Mouse (Mus musculus): ENCODE measurements around the gene Ranbp9.

- TF ChIP-seq CTCF (IDR thresholded peaks at IDR 0.05; ENCODE audit: control insufficient read depth, insufficient read depth, insufficient read length) (no peak), USF1 (IDR thresholded peaks at IDR 0.05; ENCODE audit: low read depth) (no peak), CEBPB (IDR thresholded peaks at IDR 0.05; ENCODE audit: low read depth) (no peak), MYOD1 (IDR thresholded peaks at IDR 0.05; ENCODE audit: control insufficient read depth, insufficient read length, low read depth) (no peak), MAX (IDR thresholded peaks at IDR 0.05) (no peak)
These were observed 17.8 kb upstream of the Ranbp9 start for GRCm38 (mm10) chr13:43498849-43499248.

Data from C2C12 (cell line).